Mouse (Mus musculus): ENCODE results near the gene Bcas3. TPM values are rescaled to one million over a fixed set of nuclear protein-coding genes. Genes with fewer than 3 reads are reported as not detected.
A peak's percentile ranks its signal among the peaks of the same experiment; 100 is the strongest.

The Bcas3 gene
- total RNA-seq (2021) = 10 to 100 TPM; 42.7 to 42.9 TPM

- intact Hi-C loops (cut with DNase I) = no loop called here
Observed at GRCm38 (mm10) chr11:85352539-85353380, at the start of gene Bcas3. Gene Bcas3, plus strand, starts transcription at chr11:85353167.

DNA sequence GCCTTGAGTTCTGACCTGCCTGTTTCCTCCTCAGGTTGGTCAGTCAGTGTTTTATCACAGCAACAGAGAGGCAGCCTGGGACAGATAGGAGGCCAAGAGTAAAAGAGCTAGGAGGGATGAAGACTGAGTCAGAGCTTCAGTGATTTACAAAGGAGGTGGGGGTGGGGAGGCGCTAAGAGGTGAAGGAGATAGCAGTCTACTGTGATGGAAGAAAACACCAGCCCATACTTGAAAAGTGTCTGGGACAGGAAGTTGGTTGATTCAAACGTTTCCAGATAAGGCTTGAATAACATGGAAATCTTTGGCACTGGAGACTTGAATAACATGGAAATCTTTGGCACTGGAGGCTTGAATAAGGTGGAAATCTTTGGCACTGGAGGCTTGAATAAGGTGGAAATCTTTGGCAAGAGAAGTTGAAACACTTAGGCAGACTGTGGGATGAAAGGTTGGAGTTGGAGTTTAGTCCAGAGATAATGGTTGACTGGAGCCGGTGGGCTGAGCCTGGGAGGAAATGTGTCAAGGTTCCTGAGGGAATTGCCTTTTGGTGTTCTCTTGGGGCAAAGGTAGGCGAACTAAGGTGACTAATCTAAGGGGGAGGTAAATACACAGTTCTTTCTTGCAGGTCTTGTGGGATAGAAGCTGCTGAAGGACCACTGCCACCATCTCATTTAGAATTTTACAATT lies 46.2 kb upstream of the Bcas3 start:
- intact Hi-C loops (cut with DNase I) = no loop called here
- DNase-seq = no peak

More at GRCm38 (mm10) chr11:85352539-85353380, at the start of gene Bcas3:
- DNase-seq = peak; percentile 99

GRCm38 (mm10) chr11:85308799-85309198 lies 44.2 kb upstream of the Bcas3 start:
- DNase-seq = no peak
- intact Hi-C loops (cut with DNase I) = no loop called here

- intact Hi-C loops (cut with DNase I) = no loop called here
- DNase-seq = no peak
Observed at GRCm38 (mm10) chr11:85310407-85310712, 42.6 kb upstream of the Bcas3 start.

DNA sequence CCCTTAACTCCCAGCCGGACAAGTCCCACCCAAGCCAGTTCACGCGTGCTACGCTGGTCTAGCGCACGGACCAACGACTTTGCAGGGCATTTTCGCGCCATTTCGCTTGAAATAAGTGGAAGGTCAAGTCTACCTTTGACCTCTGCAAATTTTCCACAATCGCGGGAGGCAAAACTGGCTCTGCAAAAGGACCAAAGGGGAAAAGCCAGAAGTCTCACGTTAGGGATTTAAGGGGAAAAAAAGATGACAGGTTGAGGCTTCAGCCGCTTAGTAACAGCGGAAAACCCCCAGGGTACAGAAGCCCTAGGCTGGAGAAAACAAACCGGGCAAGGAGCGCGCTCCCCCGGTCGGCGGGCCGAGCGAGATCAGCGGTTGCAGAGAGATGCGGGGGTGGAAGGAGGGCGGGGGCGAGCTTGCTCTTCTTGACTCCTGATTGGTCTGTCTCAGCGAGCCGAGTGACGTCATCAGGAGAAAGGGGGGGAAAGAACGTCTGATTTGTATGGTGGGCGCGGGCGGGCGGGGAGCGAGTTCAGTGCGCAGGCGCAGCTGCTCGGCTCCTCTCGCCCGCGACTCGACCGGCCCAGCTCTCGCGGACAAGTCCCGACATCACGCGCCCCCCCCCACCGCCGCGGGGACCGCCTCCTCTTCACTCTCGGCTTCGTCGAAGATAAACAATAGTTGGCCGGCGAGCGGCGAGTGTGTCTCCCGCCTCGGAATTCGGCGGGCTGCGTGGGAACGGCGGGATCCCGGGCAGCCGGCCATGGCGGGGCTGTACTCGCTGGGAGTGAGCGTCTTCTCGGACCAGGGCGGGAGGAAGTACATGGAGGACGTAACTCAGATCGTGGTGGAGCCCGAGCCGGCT lies 42.0 kb upstream of the Bcas3 start, which contains the start of gene Ppm1d:
Ppm1d (plus strand) TSS at position 532 of the 862 bp plus-strand sequence.
- DNase-seq = peak; percentile 100
- intact Hi-C loops (cut with DNase I) = no loop called here

DNA sequence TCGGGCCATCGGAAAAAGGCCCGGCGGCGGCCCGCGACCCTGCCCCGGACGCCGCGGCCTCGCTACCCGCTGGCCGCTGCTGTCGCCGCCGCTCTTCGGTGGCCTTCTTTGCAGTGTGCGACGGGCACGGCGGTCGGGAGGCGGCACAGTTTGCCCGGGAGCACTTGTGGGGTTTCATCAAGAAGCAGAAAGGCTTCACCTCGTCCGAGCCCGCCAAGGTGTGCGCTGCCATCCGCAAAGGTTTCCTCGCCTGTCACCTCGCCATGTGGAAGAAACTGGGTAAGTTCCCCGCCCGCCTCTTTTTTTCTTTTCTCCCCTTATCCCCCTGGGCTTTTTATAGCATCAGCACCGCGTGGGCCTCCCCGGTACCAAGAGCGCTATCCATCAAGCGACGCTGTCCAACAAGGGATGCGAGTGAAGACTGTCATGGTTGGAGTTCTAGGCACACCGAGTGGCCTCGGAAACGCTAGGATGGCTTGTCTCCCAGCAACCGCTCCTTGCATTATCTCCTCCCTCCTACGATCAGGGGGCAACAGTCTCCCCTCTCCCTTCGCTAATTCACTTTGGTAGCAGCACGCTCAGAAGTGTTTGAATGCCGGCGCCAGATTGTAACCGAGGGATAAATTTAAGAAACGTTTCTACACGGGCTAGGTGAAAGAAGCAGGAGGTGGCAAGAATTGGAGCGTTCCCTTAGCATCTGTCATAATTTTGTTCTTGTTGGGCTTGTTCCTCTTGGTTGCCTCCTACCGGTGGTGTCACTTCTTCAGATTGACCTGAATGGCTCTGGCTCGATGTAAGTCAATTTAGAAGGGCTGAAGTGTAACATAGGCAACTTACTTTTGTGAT lies 41.1 kb upstream of the Bcas3 start:
- intact Hi-C loops (cut with DNase I) = no loop called here
- DNase-seq = peak; percentile 38

DNA sequence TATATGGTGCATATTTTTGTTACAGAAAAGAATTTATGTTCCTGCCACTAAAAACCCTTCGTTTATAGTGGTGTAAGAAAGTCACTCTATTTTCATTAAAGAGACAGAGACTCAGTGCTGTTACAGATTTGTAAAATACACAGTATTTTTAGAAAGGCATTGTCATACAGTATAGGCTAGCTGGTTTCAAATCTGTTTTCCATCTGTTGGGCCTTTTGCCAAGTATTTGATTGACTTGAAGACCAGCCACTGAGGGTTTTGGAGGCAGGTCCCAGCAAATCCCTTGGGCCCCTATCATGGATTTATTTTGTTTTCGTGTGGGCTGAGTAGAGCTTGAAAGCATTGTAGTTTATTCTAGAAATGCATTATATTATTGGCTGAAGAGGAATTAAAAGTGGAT lies 40.1 kb upstream of the Bcas3 start:
- intact Hi-C loops (cut with DNase I) = no loop called here
- peak; percentile 55 for DNase-seq

DNA sequence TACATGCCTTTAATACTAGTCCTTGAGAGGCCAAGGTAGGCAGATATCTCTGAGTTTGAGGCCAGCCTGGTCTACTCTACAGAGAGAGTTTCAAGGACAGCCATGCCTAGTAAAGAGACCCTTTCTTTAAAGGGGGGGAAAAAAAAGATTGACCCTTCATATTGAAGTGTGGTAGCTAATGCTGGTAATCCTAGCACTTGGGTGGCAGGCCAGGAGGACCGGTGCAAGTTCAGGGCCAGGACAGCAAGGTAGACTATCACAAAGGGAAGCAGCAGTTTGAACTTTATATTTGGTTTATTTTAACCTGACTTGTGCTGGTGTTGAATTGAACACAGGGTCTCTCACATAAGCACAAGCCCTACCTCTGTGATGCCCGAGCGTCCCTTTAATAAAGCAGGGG lies 39.6 kb upstream of the Bcas3 start:
- intact Hi-C loops (cut with DNase I) = no loop called here
- no peak for DNase-seq

GRCm38 (mm10) chr11:85323567-85324330 lies 29.2 kb upstream of the Bcas3 start:
- intact Hi-C loops (cut with DNase I) = no loop called here
- no peak for DNase-seq

- intact Hi-C loops (cut with DNase I) = no loop called here
- no peak for DNase-seq
Observed at GRCm38 (mm10) chr11:85328717-85329116, 24.2 kb upstream of the Bcas3 start.

GRCm38 (mm10) chr11:85329167-85329894 lies 23.6 kb upstream of the Bcas3 start:
- intact Hi-C loops (cut with DNase I) = no loop called here
- DNase-seq = peak; percentile 42

DNA sequence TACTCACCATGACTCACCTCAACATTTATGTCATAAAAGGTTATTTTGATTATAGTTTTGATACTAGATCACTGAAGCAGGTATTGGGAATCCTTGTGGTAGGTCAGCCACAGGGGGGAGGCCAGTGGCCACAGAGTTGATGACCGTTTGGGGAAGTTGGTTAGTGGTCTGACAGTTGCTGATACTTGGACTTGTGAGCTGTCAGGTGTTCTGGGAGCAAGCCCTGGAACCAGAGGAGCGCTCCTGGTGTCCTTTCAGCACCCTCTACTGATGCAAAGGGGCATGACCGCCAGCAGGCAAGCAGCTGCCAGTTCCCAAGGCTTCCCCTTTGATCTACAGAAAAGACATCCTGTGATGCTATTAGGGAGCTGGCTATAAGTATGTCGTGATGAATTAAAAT lies 18.2 kb upstream of the Bcas3 start:
- peak; percentile 29 for DNase-seq
- intact Hi-C loops (cut with DNase I) = no loop called here

- DNase-seq = no peak
- intact Hi-C loops (cut with DNase I) = no loop called here
Observed at GRCm38 (mm10) chr11:85339173-85339831, 13.7 kb upstream of the Bcas3 start.

DNA sequence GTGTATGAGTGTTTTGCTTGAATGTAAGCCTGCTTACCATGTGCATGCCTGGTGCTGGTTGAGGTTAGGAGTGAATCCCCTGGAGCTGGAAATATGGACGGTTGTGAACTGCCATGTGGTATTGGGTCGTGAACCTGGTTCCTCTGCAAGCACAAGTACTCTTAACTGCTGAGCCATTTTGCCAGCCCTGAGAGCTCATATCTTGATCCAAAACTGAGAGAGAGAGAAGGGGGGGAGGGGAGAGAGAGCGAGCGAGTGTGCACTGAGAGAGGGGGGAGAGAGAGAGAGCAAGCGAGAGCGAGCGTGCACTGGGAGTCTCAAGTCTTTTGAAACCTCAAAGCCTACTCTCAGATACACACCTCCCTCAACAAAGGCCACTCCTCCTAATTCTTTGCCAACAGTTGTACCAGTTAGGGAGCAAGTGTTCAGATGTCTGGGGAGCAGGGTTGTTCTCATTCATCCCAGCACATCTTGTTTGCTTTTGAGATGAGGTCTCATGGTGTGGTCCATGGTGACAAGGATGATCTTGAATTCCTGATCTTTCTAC lies 12.8 kb upstream of the Bcas3 start:
- intact Hi-C loops (cut with DNase I) = no loop called here
- no peak for DNase-seq

DNA sequence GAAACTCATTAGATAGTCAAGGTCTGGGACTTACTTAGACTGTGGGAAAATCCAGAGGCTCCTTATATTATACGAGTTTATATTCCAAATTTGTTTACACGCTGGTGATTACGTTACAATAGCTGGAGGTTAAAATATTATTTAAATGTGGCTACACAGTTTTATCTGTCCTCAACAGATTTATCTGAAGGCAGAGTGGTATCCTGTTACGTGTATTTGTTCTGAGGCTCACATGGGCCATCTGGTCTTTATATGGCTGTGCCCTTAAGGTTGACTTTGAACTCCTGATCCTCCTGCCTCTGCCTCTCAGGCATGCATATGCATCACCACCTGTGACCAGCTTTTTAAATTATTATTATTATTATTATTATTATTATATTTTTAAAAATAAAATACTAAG lies 852 bp downstream of the Bcas3 start:
- no peak for DNase-seq
- intact Hi-C loops (cut with DNase I) = no loop called here

GRCm38 (mm10) chr11:85359641-85360040 lies 6.7 kb downstream of the Bcas3 start:
- DNase-seq = no peak
- intact Hi-C loops (cut with DNase I) = no loop called here

DNA sequence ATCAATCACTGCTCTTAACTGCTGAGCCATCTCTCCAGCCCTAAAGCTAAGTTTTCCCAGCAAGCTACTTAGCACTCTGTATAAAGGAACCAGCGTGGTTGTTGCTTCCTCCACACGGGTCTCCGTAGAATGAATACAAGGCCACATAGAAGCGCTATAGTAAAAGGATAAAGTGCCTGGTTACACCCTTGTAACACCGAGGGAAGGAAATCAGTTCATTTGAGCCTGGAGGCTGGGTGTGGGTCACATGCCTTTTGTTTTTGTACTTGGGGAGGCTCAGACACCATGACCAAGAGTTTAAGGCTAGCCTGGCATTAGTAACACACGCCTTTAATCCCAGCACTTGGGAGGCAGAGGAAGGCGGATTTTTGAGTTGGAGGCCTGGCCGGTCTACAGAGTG lies 8.7 kb downstream of the Bcas3 start:
- intact Hi-C loops (cut with DNase I) = no loop called here
- DNase-seq = no peak

DNA sequence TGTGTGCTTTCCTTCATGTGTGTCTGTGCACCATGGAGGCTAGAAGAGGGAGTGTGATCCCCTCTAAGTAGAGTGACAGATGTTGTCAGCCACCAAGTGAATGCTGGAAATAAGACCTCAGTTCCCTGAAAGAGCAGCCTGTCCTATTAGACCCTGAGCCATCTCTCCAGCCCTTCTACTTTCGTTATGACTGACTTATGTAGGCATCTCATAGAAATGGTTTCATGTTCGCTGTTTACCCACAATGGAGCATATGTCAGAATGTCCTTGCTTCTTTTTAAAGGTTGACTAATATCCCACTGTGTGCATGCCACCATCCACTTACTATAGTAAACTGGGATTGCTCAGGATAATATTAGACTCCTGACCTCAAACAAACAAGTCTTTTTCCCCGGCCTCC lies 13.2 kb downstream of the Bcas3 start:
- intact Hi-C loops (cut with DNase I) = no loop called here
- DNase-seq = no peak
